ENCODE assay signal across 10 mouse cellular contexts in the genomic region with DNA sequence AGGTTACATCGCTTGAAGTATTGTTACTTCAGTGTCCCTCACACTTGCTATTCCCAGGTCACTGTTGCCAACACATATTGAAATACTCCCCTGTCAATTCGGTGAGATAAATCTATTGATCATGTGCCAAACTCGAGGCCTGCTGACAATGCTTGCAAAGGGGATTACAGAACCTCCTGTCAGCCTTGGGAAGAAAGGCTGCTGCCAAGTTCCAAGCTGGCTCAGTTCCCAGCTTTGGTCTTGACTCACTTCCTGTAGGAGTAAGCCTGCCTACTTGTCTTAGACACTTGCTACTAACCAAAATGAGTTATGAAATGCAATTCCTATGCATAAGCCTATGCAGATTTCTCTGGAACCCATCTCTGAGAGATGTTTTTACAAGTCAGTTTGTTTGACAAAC. TPM values are rescaled to one million over a fixed set of nuclear protein-coding genes. Genes with fewer than 3 reads are reported as not detected.
DNase-seq lines count a peak whose midpoint lies in the region; ATAC-seq and TF ChIP-seq lines count a peak whose summit lies in the region.
"Had no signal": no experiment of that assay in that cellular context is flagged by ENCODE, and none has a peak within 500 bp of the region (broad histone marks: within the 10 kb centered on the region; RNA-seq: fewer than 3 reads in every experiment).

No protein-coding gene starts in this region.

- H3K9me3 ChIP-seq in liver, embryonic 12.5 days (replicated peaks), result no peaks in the 10 kb centered on the region
- H3K9me3 ChIP-seq: liver, embryonic 13.5 days; stomach, embryonic 15.5 days had no signal

- no peak overlapping the region for H3K9ac ChIP-seq in liver, adult 2 months (ENCODE audit: low read depth, low read length)
- H3K9ac ChIP-seq in liver, embryonic 12.5 days, result no peak overlapping the region
- H3K9ac ChIP-seq: liver, embryonic 13.5 days; stomach, embryonic 15.5 days had no signal

- no peak overlapping the region for H3K4me2 ChIP-seq in liver, embryonic 12.5 days
- H3K4me2 ChIP-seq: liver, embryonic 13.5 days; stomach, embryonic 15.5 days had no signal

- H3K36me3 ChIP-seq in liver, adult 2 months (ENCODE audit: control insufficient read depth, insufficient read depth, low read length), result no peaks in the 10 kb centered on the region
- no peaks in the 10 kb centered on the region for H3K36me3 ChIP-seq in liver, embryonic 12.5 days
- H3K36me3 ChIP-seq: liver, embryonic 13.5 days; stomach, embryonic 15.5 days had no signal

- 9% methylated on average over 3 of the region's 3 CpGs for WGBS in liver, adult 2 months
- 32% methylated on average over 3 of the region's 3 CpGs for WGBS in liver, embryonic 12.5 days (ENCODE audit: insufficient replicate concordance)

- TF ChIP-seq POLR2A in liver, adult 2 months (IDR thresholded peaks at IDR 0.05; ENCODE audit: extremely low read depth, insufficient read depth, low read length), result no peak

- no peak for TF ChIP-seq CTCF in liver, adult 2 months (IDR thresholded peaks at IDR 0.05; ENCODE audit: low read depth, low read length)

- H3K4me3 ChIP-seq in liver, adult 2 months (ENCODE audit: insufficient read depth, low read depth, low read length), result no peak overlapping the region
- no peak overlapping the region for H3K4me3 ChIP-seq in liver, embryonic 12.5 days
- H3K4me3 ChIP-seq: liver, embryonic 13.5 days; stomach, embryonic 15.5 days had no signal

- ATAC-seq in liver, embryonic 12.5 days, result no peak
- no peak for ATAC-seq in erythroid progenitor cell, adult 5-6 weeks (replicated peaks; ENCODE audit: low FRiP score, poor library complexity, severe bottlenecking)

- no peak overlapping the region for H3K27ac ChIP-seq in liver, adult 2 months (replicated peaks; ENCODE audit: insufficient read depth, low read depth, low read length)
- H3K27ac ChIP-seq in liver, embryonic 12.5 days, result no peak overlapping the region
- H3K27ac ChIP-seq: liver, embryonic 13.5 days; stomach, embryonic 15.5 days had no signal

- peaks cover 20% of the 10 kb centered on the region for H3K27me3 ChIP-seq in liver, adult 2 months (ENCODE audit: control insufficient read depth, insufficient read depth, low read length)
- peaks cover 36% of the 10 kb centered on the region for H3K27me3 ChIP-seq in liver, embryonic 12.5 days (replicated peaks)

- H3K79me2 ChIP-seq in liver, adult 2 months (ENCODE audit: control insufficient read depth, insufficient read depth, low read length), result no peaks in the 10 kb centered on the region

- 0 out of 2 replicates have a peak, but pooled peaks cover 3% of the 10 kb centered on the region for H3K4me1 ChIP-seq in liver, adult 2 months (ENCODE audit: control insufficient read depth, insufficient read depth, low read length)
- 0 out of 2 replicates have a peak, but pooled peaks cover 6% of the 10 kb centered on the region for H3K4me1 ChIP-seq in liver, embryonic 12.5 days

- DNase-seq in liver, adult 2 months (ENCODE audit: extremely low read depth, low read depth, low spot score), result peak; percentile 44
- DNase-seq in cerebellum, adult 9-10 months, result peak; percentile 40
- peak; percentile 25 to 64 for DNase-seq in gastrocnemius, postnatal 4 days (ENCODE audit: low spot score in 2 of 2)
- peak; percentile 68 for DNase-seq in kidney, postnatal 10 days
- peak; percentile 59 to 70 for DNase-seq in lung, adult 18-20 months
- peak; percentile 82 for DNase-seq in right cerebral cortex, postnatal 4 days
- DNase-seq: liver, embryonic 13.5 days had no signal

RNA-seq across cellular contexts. Expression of a gene that starts 4.2 kb away (rescaled TPM):
- total RNA-seq in liver, adult 2 months (2014; rRNA removed), result not detected in 2 replicates
- not detected in 2 replicates for polyA plus RNA-seq in liver, adult 2 months (2012; rRNA removed)
- polyA plus RNA-seq in liver, embryonic 12.5 days (2016; fragmentation: Nextera tagmentation; extraction: Ambion mirVana), result not detected in 2 replicates
- total RNA-seq in gastrocnemius, postnatal 4 days (2021), result not detected
- total RNA-seq in erythroid progenitor cell, adult 5-6 weeks (2015; ENCODE audit: low replicate concordance), result not detected in 2 replicates
- not detected in 2 replicates for total RNA-seq in erythroid progenitor cell, adult 5-6 weeks (2017; ENCODE audit: low replicate concordance)
- polyA plus RNA-seq: liver, embryonic 13.5 days; stomach, embryonic 15.5 days had no signal
